Mouse (Mus musculus) liver, embryonic 15.5 days (tissue): ENCODE data around the gene Znrd1as. TPM values are rescaled to one million over a fixed set of nuclear protein-coding genes. Genes with fewer than 3 reads are reported as not detected.
A peak's percentile ranks its signal among the peaks of the same experiment; 100 is the strongest.

Source experiments
- ATAC-seq: fragments of 200-750 bp; cut with Nextera tagmentation; 2 replicates; pipeline ENCODE4 v1.8.0; 2017; ENCODE audit warnings: moderate number of reproducible peaks, mild to moderate bottlenecking, moderate library complexity; ENCODE audit not compliant: insufficient read depth
- H3K27ac ChIP-seq: fragments of 300-500 bp; sonication (generic); replicated peaks from 2 replicates; pipeline ENCODE4 v1.5.1; 2015; ENCODE audit warnings: mild to moderate bottlenecking, inconsistent platforms
- H3K27me3 ChIP-seq: fragments of 300-500 bp; sonication (generic); 2 replicates; pipeline ENCODE4 v1.6.1; 2015; ENCODE audit warnings: mild to moderate bottlenecking, inconsistent platforms
- H3K36me3 ChIP-seq: fragments of 300-500 bp; sonication (generic); replicated peaks from 2 replicates; pipeline ENCODE4 v1.6.1; 2015; ENCODE audit warnings: moderate library complexity, mild to moderate bottlenecking, inconsistent platforms
- H3K4me1 ChIP-seq: fragments of 300-500 bp; sonication (generic); replicated peaks from 2 replicates; pipeline ENCODE4 v1.6.1; 2015; ENCODE audit warnings: inconsistent platforms
- H3K4me2 ChIP-seq: fragments of 300-500 bp; sonication (generic); 2 replicates; pipeline ENCODE4 v1.6.1; 2015; ENCODE audit warnings: moderate library complexity, mild to moderate bottlenecking, inconsistent platforms
- H3K4me3 ChIP-seq: fragments of 300-500 bp; sonication (generic); replicated peaks from 2 replicates; pipeline ENCODE4 v1.5.1; 2015; ENCODE audit warnings: mild to moderate bottlenecking, inconsistent platforms
- H3K9ac ChIP-seq: fragments of 300-500 bp; sonication (generic); 2 replicates; pipeline ENCODE4 v1.6.1; 2015; ENCODE audit warnings: moderate library complexity, mild to moderate bottlenecking, inconsistent platforms
- H3K9me3 ChIP-seq: fragments of 300-500 bp; sonication (generic); replicated peaks from 2 replicates; pipeline ENCODE4 v1.6.1; 2016; ENCODE audit warnings: inconsistent platforms
- WGBS: fragments of 180-500 bp; shearing (Covaris S2); methylation state at CpG from one replicate; pipeline ENCODE4 v1.1.7; 2015; ENCODE audit warnings: mixed read lengths; ENCODE audit not compliant: insufficient replicate concordance; 5-methylcytosine and 5-hydroxymethylcytosine counted together
- polyA plus RNA-seq: library from polyadenylated mRNA; unstranded; fragments of >200 nt; fragmentation: Nextera tagmentation; extraction: Ambion mirVana; gene quantifications from 2 replicates; pipeline ENCODE4 v1.2.1, GENCODE M21; 2015

Gene Znrd1as
- polyA plus RNA-seq = 2.2 and 2.5 TPM in 2 replicates

GRCm38 (mm10) chr17:36957999-36958743 is at the start of gene Znrd1as, which contains the start of gene Znrd1:
Znrd1as (plus strand) TSS chr17:36958592.
Znrd1 (minus strand) TSS chr17:36958559.
- Histone ChIP-seq H3K27me3 (no peaks in the 10 kb centered on the region), H3K4me1 (peaks cover 20% of the 10 kb centered on the region), H3K27ac (peak within 1 kb of the TSS; percentile 60), H3K4me3 (peak within 1 kb of the TSS; percentile 72), H3K4me2 (peak within 1 kb of the TSS; percentile 79), H3K9ac (peak within 1 kb of the TSS; percentile 70), H3K36me3 (0 out of 2 replicates have a peak, but pooled peaks cover 10% of the 10 kb centered on the region), H3K9me3 (no peaks in the 10 kb centered on the region)
- under 1% methylated on average over 46 of the region's 46 CpGs for WGBS
- ATAC-seq = peak; percentile 96

DNA sequence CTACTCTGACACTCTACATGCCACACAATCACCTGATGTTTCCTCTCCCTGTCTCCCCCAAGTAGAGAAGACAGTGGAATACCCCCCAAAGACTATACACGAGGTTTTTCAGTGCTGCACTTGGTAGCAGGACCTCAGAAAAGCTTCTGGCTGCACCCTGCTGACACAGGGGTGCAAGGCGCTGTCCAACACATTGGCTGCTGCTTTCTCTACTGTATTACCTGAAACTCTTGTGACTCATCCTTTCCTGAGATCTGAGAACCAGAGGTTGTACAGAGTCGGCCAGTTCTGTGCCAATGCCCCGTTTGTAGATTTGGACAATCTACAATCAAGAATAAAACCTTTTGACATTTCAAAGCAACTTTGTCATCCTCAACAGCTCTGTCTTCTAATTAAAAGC is 48.6 kb upstream of the Znrd1as start:
- H3K9me3 ChIP-seq = no peaks in the 10 kb centered on the region
- H3K27ac ChIP-seq = no peak overlapping the region
- ATAC-seq = no peak
- no peak overlapping the region for H3K4me3 ChIP-seq
- H3K9ac ChIP-seq = no peak overlapping the region
- H3K4me1 ChIP-seq = no peaks in the 10 kb centered on the region
- no peak overlapping the region for H3K4me2 ChIP-seq
- H3K27me3 ChIP-seq = peaks cover 39% of the 10 kb centered on the region
- 38% methylated on average over 4 of the region's 4 CpGs for WGBS
- no peaks in the 10 kb centered on the region for H3K36me3 ChIP-seq

DNA sequence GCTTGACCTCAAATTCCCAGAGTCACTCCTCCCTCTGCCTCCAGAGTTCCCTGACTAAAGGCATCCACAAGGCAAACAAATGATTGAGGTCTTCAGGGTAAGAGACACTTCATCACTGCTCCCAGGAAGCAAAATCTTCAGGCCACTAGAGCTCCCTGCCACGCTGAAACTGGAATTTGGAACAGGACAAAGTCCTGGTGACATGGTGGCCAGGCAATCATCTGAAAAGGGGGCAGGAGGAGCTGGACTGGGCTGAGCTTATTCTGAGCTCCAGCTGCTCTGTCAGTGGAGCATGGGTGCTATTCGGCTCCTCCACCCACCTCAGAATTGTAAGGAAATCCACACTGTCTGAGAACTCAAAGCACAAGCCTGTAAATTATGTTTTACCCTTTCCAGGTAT is 46.4 kb upstream of the Znrd1as start:
- no peaks in the 10 kb centered on the region for H3K4me1 ChIP-seq
- no peak overlapping the region for H3K27ac ChIP-seq
- H3K4me2 ChIP-seq = no peak overlapping the region
- no peak for ATAC-seq
- 50% methylated on average over 2 of the region's 2 CpGs for WGBS
- H3K9me3 ChIP-seq = no peaks in the 10 kb centered on the region
- H3K4me3 ChIP-seq = no peak overlapping the region
- H3K27me3 ChIP-seq = peaks cover 38% of the 10 kb centered on the region
- H3K36me3 ChIP-seq = no peaks in the 10 kb centered on the region
- H3K9ac ChIP-seq = no peak overlapping the region

DNA sequence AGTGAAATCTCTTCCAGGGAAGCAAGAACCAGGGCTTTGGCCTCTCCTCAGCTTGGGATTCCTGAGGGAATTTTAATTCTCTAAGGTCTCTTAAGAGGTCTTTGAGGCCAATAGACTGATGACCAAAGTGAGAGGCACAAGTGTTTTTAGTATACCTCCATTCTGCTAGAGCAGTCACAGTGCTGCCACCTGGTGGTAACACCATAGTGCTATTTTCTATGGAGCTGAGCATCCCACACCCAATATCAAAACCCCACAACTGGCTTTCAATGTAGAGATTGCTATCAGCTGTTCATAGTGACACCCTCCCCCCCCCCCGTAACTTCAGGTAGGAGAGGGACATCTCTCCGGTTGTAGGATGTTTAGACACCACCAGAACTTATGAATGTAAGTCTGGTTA is 44.3 kb upstream of the Znrd1as start:
- Histone ChIP-seq H3K9me3 (no peaks in the 10 kb centered on the region), H3K4me2 (no peak overlapping the region), H3K27ac (no peak overlapping the region), H3K9ac (no peak overlapping the region), H3K27me3 (peaks cover 29% of the 10 kb centered on the region), H3K36me3 (no peaks in the 10 kb centered on the region), H3K4me1 (no peaks in the 10 kb centered on the region), H3K4me3 (no peak overlapping the region)
- 4% methylated on average over 2 of the region's 2 CpGs for WGBS
- ATAC-seq = no peak

GRCm38 (mm10) chr17:36915076-36915475 is 43.3 kb upstream of the Znrd1as start:
- Histone ChIP-seq H3K4me2 (no peak overlapping the region), H3K9me3 (no peaks in the 10 kb centered on the region), H3K4me1 (no peaks in the 10 kb centered on the region), H3K9ac (no peak overlapping the region), H3K4me3 (no peak overlapping the region), H3K27me3 (peaks cover 23% of the 10 kb centered on the region), H3K27ac (no peak overlapping the region), H3K36me3 (no peaks in the 10 kb centered on the region)
- 10% methylated on average over 9 of the region's 9 CpGs for WGBS
- no peak for ATAC-seq

DNA sequence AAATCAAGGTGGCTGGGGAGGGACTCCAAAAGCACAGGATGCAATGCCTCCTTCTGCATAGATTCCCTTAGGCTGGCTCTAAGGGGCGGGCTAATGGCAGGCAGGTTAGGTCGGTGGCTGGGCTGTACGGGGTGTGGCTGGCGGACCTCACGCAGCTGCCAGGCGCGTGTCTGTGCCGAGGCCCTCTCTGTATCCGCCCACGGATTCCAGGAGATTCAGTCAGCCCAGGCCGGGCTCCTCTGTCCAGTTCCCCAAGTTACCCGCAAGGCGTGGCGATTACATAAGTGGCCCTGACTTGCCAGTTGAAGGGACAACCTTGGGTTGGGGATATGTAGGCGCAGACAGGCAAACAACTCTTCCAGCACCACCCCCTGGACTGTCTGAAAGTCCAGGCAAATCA is 38.2 kb upstream of the Znrd1as start:
- peaks cover 7% of the 10 kb centered on the region for H3K27me3 ChIP-seq

GRCm38 (mm10) chr17:36922715-36923114 is 35.7 kb upstream of the Znrd1as start:
- ATAC-seq = no peak
- Histone ChIP-seq H3K27ac (no peak overlapping the region), H3K9me3 (no peaks in the 10 kb centered on the region), H3K9ac (no peak overlapping the region), H3K4me3 (no peak overlapping the region), H3K4me2 (no peak overlapping the region), H3K36me3 (no peaks in the 10 kb centered on the region), H3K27me3 (peaks cover 4% of the 10 kb centered on the region; the same call in 1 of the 2 replicates), H3K4me1 (no peaks in the 10 kb centered on the region)
- 56% methylated on average over 4 of the region's 4 CpGs for WGBS

More for the DNA sequence above, 38.2 kb upstream of the Znrd1as start:
- ATAC-seq = no peak
- Histone ChIP-seq H3K9ac (no peak overlapping the region), H3K4me2 (no peak overlapping the region), H3K36me3 (no peaks in the 10 kb centered on the region), H3K4me3 (no peak overlapping the region), H3K27ac (no peak overlapping the region), H3K4me1 (no peaks in the 10 kb centered on the region), H3K9me3 (no peaks in the 10 kb centered on the region)
- WGBS = 48% methylated on average over 15 of the region's 15 CpGs

DNA sequence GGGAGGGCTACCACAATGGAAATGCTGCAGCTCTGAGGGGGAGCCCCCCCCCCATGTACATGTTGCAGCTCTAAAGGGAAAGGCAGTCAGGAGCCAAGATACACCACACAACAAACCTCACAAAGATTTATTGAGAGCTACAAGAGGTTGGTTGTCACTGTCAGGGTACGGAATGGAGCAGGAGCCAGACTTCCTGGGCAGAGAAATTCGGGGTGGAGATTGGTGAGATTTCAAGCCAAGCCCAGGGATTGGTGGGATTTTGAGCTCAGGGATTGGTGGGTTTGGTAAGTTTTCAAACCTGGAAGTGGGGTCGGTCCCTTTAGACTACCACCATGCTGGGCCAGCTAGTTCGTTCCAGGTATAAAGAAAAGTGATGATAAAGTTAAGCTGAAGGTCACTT is 34.9 kb upstream of the Znrd1as start:
- Histone ChIP-seq H3K27me3 (peaks cover 4% of the 10 kb centered on the region; the same call in 1 of the 2 replicates), H3K4me1 (no peaks in the 10 kb centered on the region), H3K9me3 (no peaks in the 10 kb centered on the region), H3K36me3 (no peaks in the 10 kb centered on the region), H3K27ac (no peak overlapping the region), H3K4me2 (no peak overlapping the region), H3K9ac (no peak overlapping the region), H3K4me3 (no peak overlapping the region)
- 52% methylated on average over 4 of the region's 4 CpGs for WGBS
- ATAC-seq = no peak

GRCm38 (mm10) chr17:36927496-36928120 is 30.8 kb upstream of the Znrd1as start:
- WGBS = 44% methylated on average over 10 of the region's 10 CpGs
- ATAC-seq = no peak

DNA sequence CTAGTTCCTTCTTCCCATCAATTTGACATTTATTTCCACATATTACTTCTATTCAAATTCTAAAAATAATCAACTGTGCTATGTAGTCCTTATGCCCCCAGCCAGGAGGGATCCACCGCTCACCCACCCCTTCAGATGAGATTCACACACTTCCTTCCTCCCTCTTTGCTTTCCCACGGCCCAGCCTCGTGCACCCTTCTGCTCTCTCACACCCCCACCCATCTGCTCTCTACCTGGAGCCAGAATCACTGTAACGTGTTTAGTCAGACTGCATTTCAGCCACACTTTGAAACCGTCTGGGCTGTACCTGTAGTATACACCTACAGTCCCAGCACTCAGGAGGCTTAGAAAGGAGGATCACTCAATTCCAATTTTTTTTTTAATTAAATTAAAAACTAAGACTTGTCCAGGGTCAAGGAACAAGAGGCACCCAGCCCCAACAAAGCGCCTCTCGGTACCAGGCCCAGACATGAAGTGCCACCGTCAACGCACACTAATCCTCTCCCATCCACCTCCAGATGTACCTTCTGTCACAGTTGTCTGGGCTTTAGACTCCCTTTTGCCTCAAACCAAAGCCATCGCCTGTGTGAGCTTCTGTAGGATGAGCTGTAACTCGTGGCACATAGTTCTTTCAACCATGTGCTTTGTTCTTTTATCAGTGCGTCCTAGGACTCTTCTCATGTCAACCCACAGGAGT is 29.0 kb upstream of the Znrd1as start:
- H3K27me3 ChIP-seq = peaks cover 4% of the 10 kb centered on the region; the same call in 1 of the 2 replicates
- WGBS = 53% methylated on average over 12 of the region's 12 CpGs
- H3K4me2 ChIP-seq = no peak overlapping the region
- no peak overlapping the region for H3K27ac ChIP-seq
- no peak overlapping the region for H3K4me3 ChIP-seq
- H3K9me3 ChIP-seq = no peaks in the 10 kb centered on the region
- H3K9ac ChIP-seq = no peak overlapping the region
- no peaks in the 10 kb centered on the region for H3K4me1 ChIP-seq
- H3K36me3 ChIP-seq = no peaks in the 10 kb centered on the region
- ATAC-seq = no peak

More at GRCm38 (mm10) chr17:36927496-36928120, 30.8 kb upstream of the Znrd1as start:
- Histone ChIP-seq H3K4me3 (no peak overlapping the region), H3K4me2 (no peak overlapping the region), H3K4me1 (no peaks in the 10 kb centered on the region), H3K9me3 (no peaks in the 10 kb centered on the region), H3K36me3 (no peaks in the 10 kb centered on the region), H3K9ac (no peak overlapping the region), H3K27ac (no peak overlapping the region), H3K27me3 (peaks cover 4% of the 10 kb centered on the region; the same call in 1 of the 2 replicates)

DNA sequence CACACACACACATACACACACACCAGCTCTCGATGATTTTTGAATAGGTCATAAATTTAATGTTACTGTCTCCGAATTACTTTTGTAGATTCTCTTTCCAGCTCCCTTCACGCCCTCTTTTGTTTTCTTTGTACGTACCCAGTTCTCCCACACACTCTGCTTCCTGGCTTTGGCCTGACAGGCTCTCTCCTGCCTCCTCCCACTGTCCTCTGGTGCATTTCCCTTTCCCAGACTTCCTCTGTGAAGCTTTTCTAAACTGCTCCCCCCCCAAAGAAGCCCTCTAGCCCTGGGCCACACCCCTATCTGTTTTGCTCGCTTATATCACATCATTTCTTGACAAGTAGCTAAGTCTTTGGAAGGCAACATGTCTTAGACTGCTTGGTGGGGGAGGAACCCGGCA is 28.2 kb upstream of the Znrd1as start:
- WGBS = 47% methylated on average over 6 of the region's 6 CpGs

More for the DNA sequence above, 28.2 kb upstream of the Znrd1as start:
- Histone ChIP-seq H3K4me1 (no peaks in the 10 kb centered on the region), H3K4me2 (no peak overlapping the region), H3K4me3 (no peak overlapping the region), H3K27ac (no peak overlapping the region), H3K9me3 (no peaks in the 10 kb centered on the region), H3K9ac (no peak overlapping the region), H3K27me3 (peaks cover 5% of the 10 kb centered on the region; the same call in 1 of the 2 replicates), H3K36me3 (no peaks in the 10 kb centered on the region)
- ATAC-seq = no peak
